Mouse (Mus musculus) small intestine, adult 2 months (tissue): ENCODE results near the gene Ak5.

ENCODE experiments used
- CTCF ChIP-seq: fragments of 200-500 bp; IDR thresholded peaks from 2 replicates; pipeline ENCODE4 v1.5.1; 2012; ENCODE audit warnings: low read depth, mild to moderate bottlenecking, control low read depth, inconsistent platforms, low read length, moderate library complexity, mixed read lengths; ENCODE audit not compliant: insufficient replicate concordance, insufficient read length; ENCODE audit errors: extremely low read depth
- POLR2A ChIP-seq: fragments of 200-500 bp; IDR thresholded peaks from 2 replicates; pipeline ENCODE4 v1.6.1; 2012; ENCODE audit warnings: low read depth, mild to moderate bottlenecking, control low read depth, inconsistent platforms, low read length, moderate library complexity

- no peak for TF ChIP-seq POLR2A
- TF ChIP-seq CTCF: no peak
These were observed 89.6 kb downstream of the Ak5 start for GRCm38 (mm10) chr3:152578282-152579228.
